Mouse (Mus musculus) ovary, postnatal 10 days (tissue): ENCODE measurements at regions not wholly inside any gene's neighbourhood (a gene's known extent, or its start where the extent isn't known, plus 50 kb on each side); places are given as distances from the start of the nearest gene placed in this dataset.

Experiments
- DNase-seq: peaks from one replicate; pipeline ENCODE4 v3.0.0; 2022; ENCODE audit warnings: low spot score

- no peak for DNase-seq
Observed at GRCm38 (mm10) chr17:49219512-49220197, 208.5 kb upstream of the Mocs1 start.

DNA sequence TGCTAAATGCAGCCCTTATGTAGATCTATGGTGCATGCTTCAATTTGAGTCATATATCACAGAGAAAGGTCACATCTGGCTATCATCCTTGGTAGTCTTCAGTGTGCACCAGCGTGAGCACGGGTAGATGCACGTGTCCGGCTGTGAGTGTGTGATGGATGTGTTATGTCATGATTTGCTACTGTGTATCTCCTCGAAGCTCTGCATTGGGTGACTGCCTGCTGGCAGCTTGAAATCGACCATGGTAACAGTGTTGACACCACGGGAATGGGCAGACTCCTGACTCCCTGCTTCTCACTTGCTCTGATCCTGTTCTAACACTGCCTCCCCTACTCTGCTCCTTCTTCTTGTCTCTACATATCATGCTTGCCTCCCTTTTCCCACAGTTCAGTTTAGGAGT, 204.9 kb upstream of the Mocs1 start:
- no peak for DNase-seq

GRCm38 (mm10) chr17:49223651-49224050, 204.5 kb upstream of the Mocs1 start:
- no peak for DNase-seq

GRCm38 (mm10) chr17:49225255-49226015, 202.7 kb upstream of the Mocs1 start:
- no peak for DNase-seq

DNA sequence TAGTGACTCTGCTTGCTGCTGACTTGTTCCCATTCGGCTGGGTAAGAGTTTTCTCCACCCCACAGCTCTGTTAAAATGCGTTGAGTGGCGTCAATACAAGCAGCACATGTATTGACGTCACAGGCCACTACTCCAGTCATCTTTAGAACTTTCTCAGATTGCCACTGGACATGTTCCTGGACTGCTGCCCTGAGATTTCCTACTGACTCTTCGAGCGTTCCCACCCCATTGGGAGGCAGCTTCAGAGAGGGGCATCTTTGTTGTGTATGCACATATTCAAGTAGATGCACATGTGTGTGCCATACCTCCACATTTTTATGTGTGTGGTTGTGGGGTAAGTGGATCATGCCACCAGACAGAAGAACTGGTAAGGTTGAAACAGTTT, 202.2 kb upstream of the Mocs1 start:
- no peak for DNase-seq

GRCm38 (mm10) chr17:49231287-49231686, 196.9 kb upstream of the Mocs1 start:
- DNase-seq, result no peak

DNA sequence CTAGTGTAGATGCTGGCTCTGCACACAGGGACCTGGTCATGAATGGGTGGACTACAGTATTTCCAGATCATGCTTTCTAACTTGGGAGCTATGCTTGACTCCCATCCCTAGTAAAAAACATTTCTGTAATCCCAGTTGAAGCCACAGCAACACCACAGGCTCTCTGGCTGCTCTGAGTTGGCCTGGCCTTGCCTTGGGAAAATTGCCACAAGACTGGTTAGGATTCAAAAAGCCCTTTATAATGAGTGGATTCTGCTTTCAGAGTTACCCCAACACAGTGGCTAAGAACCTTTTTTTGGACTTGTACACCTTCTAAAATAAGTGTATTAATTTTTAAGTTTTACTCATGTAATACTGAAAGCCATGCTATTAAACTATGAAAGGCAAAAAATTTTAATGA, 188.1 kb upstream of the Mocs1 start:
- no peak for DNase-seq

DNA sequence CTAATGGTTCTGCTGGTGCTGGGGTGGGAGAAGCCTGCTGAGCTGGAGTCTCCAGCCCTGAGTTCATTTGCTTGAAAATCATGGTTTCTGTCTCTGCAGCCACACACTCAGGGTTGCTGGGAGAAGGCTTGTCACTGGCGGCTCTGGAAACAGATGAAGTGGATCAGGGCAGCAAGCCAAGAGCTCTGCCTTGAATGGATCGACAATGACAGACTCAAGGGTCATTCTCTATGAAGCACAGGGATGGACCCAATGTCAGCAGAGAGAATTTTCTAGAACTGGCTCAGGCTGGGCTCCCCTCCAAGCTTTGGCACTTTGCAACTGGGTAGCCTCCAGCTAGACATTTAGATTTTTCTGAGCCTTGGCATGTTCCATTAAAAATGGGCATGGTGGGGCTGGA, 184.7 kb upstream of the Mocs1 start:
- DNase-seq, result no peak

- no peak for DNase-seq
Observed at GRCm38 (mm10) chr17:49245013-49245412, 183.1 kb upstream of the Mocs1 start.

DNA sequence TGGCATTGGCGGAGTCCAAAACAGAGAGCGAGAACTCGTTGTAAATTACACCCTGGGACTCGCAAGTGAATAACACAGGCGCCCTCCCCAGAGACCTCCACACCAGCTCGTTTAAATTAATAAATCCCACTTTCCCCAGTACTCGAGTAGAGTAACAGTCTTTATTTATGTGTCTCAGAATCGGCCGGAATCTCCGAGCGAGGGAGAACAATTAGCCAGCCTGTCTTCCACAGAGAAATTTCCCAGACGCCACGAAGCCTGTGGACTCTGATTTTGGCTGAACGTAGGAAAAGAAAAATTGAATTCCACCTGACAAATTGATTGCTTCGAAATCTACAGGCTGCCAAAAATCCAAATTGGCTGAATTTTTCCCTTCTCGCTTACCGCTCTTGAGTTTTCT, 180.9 kb upstream of the Mocs1 start:
- no peak for DNase-seq

- no peak for DNase-seq
Observed at GRCm38 (mm10) chr17:49250726-49251537, 177.2 kb upstream of the Mocs1 start.

- no peak for DNase-seq
Observed at GRCm38 (mm10) chr17:49252271-49252670, 175.9 kb upstream of the Mocs1 start.

GRCm38 (mm10) chr17:49258496-49258895, 169.7 kb upstream of the Mocs1 start:
- DNase-seq, result no peak

- DNase-seq, result no peak
Observed at GRCm38 (mm10) chr17:49262394-49262793, 165.8 kb upstream of the Mocs1 start.

GRCm38 (mm10) chr17:49266343-49266742, 161.8 kb upstream of the Mocs1 start:
- no peak for DNase-seq

DNA sequence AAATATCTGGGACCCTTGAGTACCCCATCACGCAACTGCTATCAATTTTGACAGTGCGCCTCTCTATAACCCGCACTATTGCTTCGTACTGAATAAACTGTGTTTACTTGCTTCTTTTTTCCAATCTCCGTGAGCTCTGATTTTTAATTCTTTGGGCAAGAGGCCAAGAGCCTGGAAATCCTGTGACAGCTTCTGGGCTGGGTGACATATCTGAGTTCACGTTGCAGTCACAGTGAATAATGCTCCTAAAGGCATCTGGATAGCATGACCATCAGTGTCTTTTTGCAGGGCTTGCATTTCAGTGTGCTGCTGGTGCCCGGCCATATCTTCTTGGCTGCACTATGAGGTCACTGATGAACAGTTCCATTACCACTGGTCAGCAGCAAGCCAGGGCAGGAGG, 158.2 kb upstream of the Mocs1 start:
- DNase-seq, result no peak

GRCm38 (mm10) chr17:49272661-49273448, 155.3 kb upstream of the Mocs1 start:
- DNase-seq, result no peak

DNA sequence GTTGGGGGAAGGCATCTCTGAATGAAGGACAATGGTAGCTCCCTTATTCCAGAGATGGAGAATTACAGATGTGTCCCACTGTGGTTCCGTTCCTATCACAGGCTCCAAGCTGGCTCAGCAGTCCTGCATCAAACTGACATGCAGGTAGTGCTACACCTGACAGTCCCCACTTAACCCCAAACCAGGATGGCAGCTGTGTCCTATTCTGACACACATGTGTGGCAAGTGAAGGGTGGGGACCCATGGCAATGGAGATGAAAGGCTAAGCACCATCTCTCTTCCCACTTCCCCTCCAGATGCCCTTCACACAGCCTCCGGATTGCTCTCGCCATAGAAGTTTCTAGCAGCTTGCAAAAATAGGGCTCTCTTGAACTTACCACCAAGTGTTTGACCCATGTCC, 153.2 kb upstream of the Mocs1 start:
- no peak for DNase-seq

DNA sequence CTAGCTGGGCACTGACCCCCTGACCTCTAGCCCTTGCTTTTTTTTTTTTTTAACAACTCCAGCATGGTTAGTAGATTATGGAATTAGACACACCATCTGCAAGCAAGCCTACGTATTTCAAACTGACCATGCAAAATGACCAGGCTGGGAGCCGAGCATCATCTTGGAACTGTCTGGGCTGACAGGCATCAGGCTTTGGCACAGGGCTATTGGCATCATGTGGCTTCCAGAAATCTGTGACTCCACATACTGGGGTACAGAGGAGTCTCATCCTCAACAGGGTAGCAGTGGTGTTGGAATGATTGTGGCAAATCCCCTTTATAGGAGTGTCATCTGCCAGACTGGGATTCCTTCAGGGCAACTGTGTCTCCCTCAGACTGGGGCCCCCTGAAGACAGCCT, 152.7 kb upstream of the Mocs1 start:
- no peak for DNase-seq

- DNase-seq, result no peak
Observed at GRCm38 (mm10) chr17:49275916-49276315, 152.2 kb upstream of the Mocs1 start.

DNA sequence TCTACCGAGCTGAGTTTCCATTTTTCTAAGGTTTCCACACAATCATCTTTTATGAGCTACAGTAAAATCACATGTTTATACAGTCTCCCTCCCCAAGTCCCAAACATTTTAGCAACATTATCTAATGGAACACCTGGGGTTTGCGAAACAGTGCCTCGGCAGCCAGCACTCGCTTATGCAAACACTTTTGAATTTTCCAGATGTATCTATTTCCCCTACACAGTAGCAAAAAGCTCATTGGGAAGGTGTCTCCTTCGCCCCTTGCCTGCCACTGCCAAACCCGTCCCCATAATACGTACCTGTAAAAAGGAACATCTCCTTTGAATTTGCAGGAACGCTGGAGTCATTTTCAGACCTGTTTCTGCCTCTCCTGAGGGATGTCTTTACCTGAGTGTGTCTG, 149.6 kb upstream of the Mocs1 start:
- no peak for DNase-seq
